In genomic region chr2:164885788-164886187, GRCm38 (mm10) we compare ENCODE assay signal across 8 mouse cellular contexts. TPM values are rescaled to one million over a fixed set of nuclear protein-coding genes. Genes with fewer than 3 reads are reported as not detected.
A peak's percentile ranks its signal among the peaks of the same experiment; 100 is the strongest.
DNase-seq lines count a peak whose midpoint lies in the region.

No protein-coding gene starts in this region.

- intact Hi-C loops in heart, postnatal 14 days (cut with DNase I) = no loop called here
- intact Hi-C loops in left cerebral cortex, postnatal 25 days (cut with DNase I) = no loop called here

- peak; percentile 75 to 89 for DNase-seq in adrenal gland, adult (ENCODE audit: inconsistent age in 2 of 2, low spot score in 1 of 2)
- DNase-seq in adrenal gland, adult 8-10 months = no peak
- DNase-seq in urinary bladder, postnatal 14 days (ENCODE audit: low spot score) = peak; percentile 78
- no peak for DNase-seq in urinary bladder, postnatal 10 days (ENCODE audit: low spot score)
- DNase-seq in heart, postnatal 14 days = peak; percentile 82 to 89
- DNase-seq in left cerebral cortex, postnatal 25 days (ENCODE audit: low spot score in 2 of 2) = peak; percentile 79 to 86
- DNase-seq in right cerebral cortex, postnatal 10 days (ENCODE audit: low spot score in 2 of 2) = peak; percentile 87 to 92
- no peak for DNase-seq in spleen, postnatal 14 days (ENCODE audit: low spot score in 2 of 2)

RNA-seq across cellular contexts. Expression of gene Pcif1, which starts 6.7 kb away (rescaled TPM):
- total RNA-seq in adrenal gland, adult 8-10 months (2022) = 10 to 100 TPM; 49.4 to 74.0 (median 65.6) TPM
- total RNA-seq in heart, postnatal 14 days (2021) = 10 to 100 TPM; 33.0 to 33.6 TPM
- total RNA-seq in left cerebral cortex, postnatal 25 days (2021) = 10 to 100 TPM; 36.8 to 39.8 TPM

RNA-seq across cellular contexts. Expression of gene Zfp335, which starts 25.8 kb away (rescaled TPM):
- 10 to 100 TPM; 17.3 to 26.7 (median 20.3) TPM for total RNA-seq in adrenal gland, adult 8-10 months (2022)
- total RNA-seq in heart, postnatal 14 days (2021) = 10 to 100 TPM; 10.7 to 10.8 TPM
- 10 to 100 TPM; 24.3 TPM for total RNA-seq in left cerebral cortex, postnatal 25 days (2021)

RNA-seq across cellular contexts. Expression of gene Pltp, which starts 28.3 kb away (rescaled TPM):
- 10 to 100 TPM; 26.0 to 57.3 (median 35.5) TPM for total RNA-seq in adrenal gland, adult 8-10 months (2022)
- 10 to 100 TPM; 43.7 to 58.5 TPM for total RNA-seq in heart, postnatal 14 days (2021)
- total RNA-seq in left cerebral cortex, postnatal 25 days (2021) = 10 to 100 TPM; 77.5 to 82.0 TPM

RNA-seq across cellular contexts. Expression of gene Neurl2, which starts 52.5 kb away (rescaled TPM):
- total RNA-seq in adrenal gland, adult 8-10 months (2022) = 1 to 10 TPM in 3 of 4 experiments, under 1 TPM in 1; 0.90 to 4.9 (median 3.1) TPM
- total RNA-seq in heart, postnatal 14 days (2021) = 10 to 100 TPM; 34.6 to 34.7 TPM
- total RNA-seq in left cerebral cortex, postnatal 25 days (2021) = 1 to 10 TPM; 2.2 to 4.0 TPM

RNA-seq across cellular contexts. Expression of gene Ctsa, which starts 53.1 kb away (rescaled TPM):
- total RNA-seq in adrenal gland, adult 8-10 months (2022) = 100 to 1,000 TPM; 103 to 166 (median 137) TPM
- total RNA-seq in heart, postnatal 14 days (2021) = 100 to 1,000 TPM in 1 of 2 experiments, 10 to 100 TPM in 1; 97.7 to 103 TPM
- total RNA-seq in left cerebral cortex, postnatal 25 days (2021) = 100 to 1,000 TPM in 1 of 2 experiments, 10 to 100 TPM in 1; 86.2 to 102 TPM

Comparison
In these comparisons a context has a peak if more than half of its experiments do, and no peak if none do; other contexts are left out.
1. DNase-seq: peak in adrenal gland, adult (2 of 2), urinary bladder, postnatal 14 days (single experiment), heart, postnatal 14 days (2 of 2), left cerebral cortex, postnatal 25 days (2 of 2) and right cerebral cortex, postnatal 10 days (2 of 2); none in adrenal gland, adult 8-10 months (single experiment), urinary bladder, postnatal 10 days (single experiment) and spleen, postnatal 14 days (0 of 2).